Mouse (Mus musculus) lung, postnatal 14 days (tissue): Measurements from ENCODE around the gene Zfp319.
A peak's percentile ranks its signal among the peaks of the same experiment; 100 is the strongest.

Source experiments
- DNase-seq: peaks from one replicate; pipeline ENCODE4 v3.0.0; 2021

Gene Zfp319

GRCm38 (mm10) chr8:95305526-95305925 is 26.2 kb downstream of the Zfp319 start:
- no peak for DNase-seq

- peak; percentile 62 for DNase-seq
Measured at GRCm38 (mm10) chr8:95302410-95302809, 29.3 kb downstream of the Zfp319 start.

GRCm38 (mm10) chr8:95293891-95294290 is 37.9 kb downstream of the Zfp319 start:
- peak; percentile 55 for DNase-seq

- peak; percentile 92 for DNase-seq
Measured at GRCm38 (mm10) chr8:95293172-95293571, 38.6 kb downstream of the Zfp319 start.

- no peak for DNase-seq
Measured at GRCm38 (mm10) chr8:95289066-95289650, 42.6 kb downstream of the Zfp319 start.

- no peak for DNase-seq
Measured at GRCm38 (mm10) chr8:95281493-95281892, 50.3 kb downstream of the Zfp319 start.
